Mouse (Mus musculus): ENCODE measurements around the gene Tle6.

- no peak for TF ChIP-seq CTCF (IDR thresholded peaks at IDR 0.05; ENCODE audit: low read depth, low read length)
- TF ChIP-seq EP300 (IDR thresholded peaks at IDR 0.05; ENCODE audit: insufficient read depth, low read depth, low read length), result no peak
Observed at GRCm38 (mm10) chr10:81644162-81644561, 43.3 kb upstream of the Tle6 start.

All from ES-Bruce4 (cell line).